Mouse (Mus musculus): ENCODE results near the gene Crebbp. TPM values are rescaled to one million over a fixed set of nuclear protein-coding genes. Genes with fewer than 3 reads are reported as not detected.
"Not testable (repeated sequence)": the region's sequence is repeated elsewhere in the genome, so short reads cannot be mapped to it uniquely, and the experiment has no call there.

The Crebbp gene
- 10 to 100 TPM; 35.2 to 37.9 TPM for total RNA-seq (2021)
- long read RNA-seq, experiment 1, partial matches to known transcripts = 2 of 12 reads
- long read RNA-seq, experiment 1, other reads (novel, unspliced or antisense) = 10 of 12 reads
- long read RNA-seq, experiment 2, partial matches to known transcripts = 4 of 15 reads
- long read RNA-seq, experiment 2, other reads (novel, unspliced or antisense) = 11 of 15 reads

GRCm38 (mm10) chr16:4213799-4214551, at the start of gene Crebbp:
Gene Crebbp (minus strand): TSS chr16:4213997.
- DNase-seq (ENCODE audit: low spot score) = peak; percentile 89

- no peak for DNase-seq (ENCODE audit: low spot score)
Measured at GRCm38 (mm10) chr16:4263486-4263885, 49.7 kb upstream of the Crebbp start.

GRCm38 (mm10) chr16:4257546-4257945, 43.7 kb upstream of the Crebbp start:
- no peak for DNase-seq (ENCODE audit: low spot score)

DNA sequence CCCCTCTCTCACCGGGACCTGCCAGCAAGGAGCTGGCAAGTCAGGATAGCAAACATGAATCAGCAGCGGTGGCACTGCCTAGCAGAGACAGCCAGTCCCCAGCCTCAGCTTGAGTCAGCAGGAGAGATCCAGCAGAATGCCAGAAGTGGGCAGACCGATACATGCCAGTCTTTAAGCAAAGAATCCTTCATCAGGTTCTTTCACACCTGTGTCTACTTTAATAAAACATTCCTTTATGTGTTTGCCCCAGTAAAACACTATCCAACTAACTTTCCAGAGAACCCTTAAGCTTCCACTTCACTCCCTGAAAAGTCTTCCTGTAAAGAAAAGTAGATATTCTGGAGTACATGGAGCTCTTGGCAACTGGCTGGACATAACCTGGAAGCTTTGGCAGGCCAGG, 35.0 kb upstream of the Crebbp start:
- no peak for DNase-seq (ENCODE audit: low spot score)

DNA sequence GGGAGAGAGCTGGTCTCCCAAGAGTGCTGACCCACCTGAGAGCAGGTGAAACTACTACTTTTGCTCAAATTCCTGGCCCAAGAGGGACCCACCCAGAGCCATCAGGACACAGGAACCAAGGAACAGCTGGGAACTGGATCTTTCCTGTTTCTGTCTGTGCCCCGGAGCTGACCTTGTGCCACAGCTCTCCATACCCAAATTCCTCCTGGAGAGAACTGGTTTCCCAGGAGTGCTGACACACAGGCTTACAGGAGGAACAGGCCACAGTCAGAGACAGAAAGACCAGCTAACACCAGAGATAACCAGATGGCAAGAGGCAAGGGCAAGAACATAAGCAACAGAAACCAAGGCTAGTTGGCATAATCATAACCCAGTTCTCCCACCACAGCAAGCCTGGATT, 31.4 kb upstream of the Crebbp start:
- not testable (repeated sequence) for DNase-seq (ENCODE audit: low spot score)

GRCm38 (mm10) chr16:4236131-4236530, 22.3 kb upstream of the Crebbp start:
- no peak for DNase-seq (ENCODE audit: low spot score)

DNA sequence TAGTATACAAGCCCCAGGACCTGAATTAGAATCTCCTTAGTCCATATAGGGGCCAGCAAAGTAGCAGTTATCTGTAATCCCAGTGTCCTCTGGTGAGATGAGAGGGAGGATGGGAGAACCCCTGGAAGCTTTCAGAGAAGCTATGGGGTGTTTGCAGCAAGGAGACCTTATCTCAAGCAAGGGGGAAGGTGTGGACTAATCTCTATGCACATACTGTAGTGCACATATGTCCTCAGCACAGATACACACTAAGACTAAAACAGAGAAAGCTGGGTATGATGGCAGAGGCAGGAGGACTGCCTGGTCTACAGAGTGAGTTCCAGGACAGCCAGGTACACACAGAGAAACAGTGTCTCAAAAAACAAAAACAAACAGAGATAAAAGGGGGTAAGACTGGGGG, 21.8 kb upstream of the Crebbp start:
- no peak for DNase-seq (ENCODE audit: low spot score)

GRCm38 (mm10) chr16:4225841-4226240, 12.0 kb upstream of the Crebbp start:
- DNase-seq (ENCODE audit: low spot score) = no peak

DNA sequence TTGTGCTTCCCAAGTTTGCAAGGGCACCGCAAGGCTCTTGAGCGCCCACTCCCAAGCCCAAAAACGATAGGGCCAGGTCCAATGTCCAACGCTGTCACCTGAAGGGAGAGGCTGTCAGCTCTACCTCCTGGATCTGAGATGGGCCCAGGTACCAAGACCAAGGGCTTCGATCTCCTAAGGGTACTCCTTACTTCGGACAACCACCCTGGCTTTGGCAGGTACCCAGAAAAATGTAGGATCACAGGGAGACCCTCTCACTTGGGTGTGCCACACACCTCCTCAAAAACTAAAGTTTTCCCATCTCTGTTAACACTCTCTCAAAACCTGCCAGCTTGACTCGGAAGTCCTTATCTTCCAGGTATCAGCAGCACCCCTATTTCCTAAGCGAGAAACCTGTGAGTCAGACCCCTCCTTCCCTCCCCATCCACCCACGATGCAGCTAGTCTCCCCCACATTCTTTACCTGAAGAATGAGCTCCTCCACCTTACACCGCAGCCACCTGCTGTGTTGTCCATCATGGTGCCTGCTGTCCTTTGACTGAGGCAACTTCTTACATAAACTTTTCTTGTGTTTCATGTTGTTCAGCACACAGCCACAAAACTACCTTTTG, 939 bp upstream of the Crebbp start:
- peak; percentile 16 for DNase-seq (ENCODE audit: low spot score)

DNA sequence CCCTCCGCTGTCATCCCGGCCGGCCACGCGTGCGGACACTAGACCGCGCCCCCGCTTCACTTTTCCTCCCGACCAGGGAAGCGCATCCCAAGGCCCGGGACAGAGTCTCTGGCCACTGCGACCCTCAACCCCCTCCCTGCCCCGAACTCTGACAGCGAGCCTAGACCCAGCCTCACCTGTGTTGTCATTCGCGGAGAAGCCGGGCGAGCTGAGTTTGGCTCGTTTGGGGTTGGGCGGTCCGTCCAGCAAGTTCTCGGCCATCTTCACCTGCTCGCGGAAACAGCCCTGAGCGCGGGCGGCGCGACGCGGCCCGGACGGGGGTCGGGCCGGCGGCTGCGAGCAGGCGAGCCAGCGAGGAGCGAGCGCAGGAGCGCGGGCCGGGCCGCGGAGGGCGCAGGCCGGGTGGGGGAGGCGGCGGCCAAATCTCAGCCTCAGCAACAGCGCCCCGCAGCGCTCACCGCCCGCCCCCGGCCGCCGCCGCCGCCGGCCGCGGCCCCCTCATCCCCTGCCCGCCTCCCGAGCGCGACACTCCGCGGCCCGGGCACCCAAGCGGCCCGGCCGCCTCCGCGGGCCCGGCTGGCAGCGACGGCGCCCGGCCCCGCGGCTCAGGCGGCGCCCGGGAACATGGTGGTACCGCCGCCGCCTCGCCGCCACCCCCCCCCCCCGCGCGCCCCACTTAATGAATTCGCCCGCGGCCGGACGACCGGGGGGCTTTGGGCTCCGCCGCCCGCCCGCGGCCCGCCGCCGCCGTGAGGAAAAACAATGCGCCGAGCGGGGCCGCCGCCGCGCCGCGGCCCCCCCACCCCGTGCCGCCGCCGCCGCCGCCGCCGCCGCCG, 616 bp downstream of the Crebbp start:
- peak; percentile 63 for DNase-seq (ENCODE audit: low spot score)

- no peak for DNase-seq (ENCODE audit: low spot score)
Measured at GRCm38 (mm10) chr16:4212167-4212962, 1.4 kb downstream of the Crebbp start.

GRCm38 (mm10) chr16:4210290-4210689, 3.5 kb downstream of the Crebbp start:
- no peak for DNase-seq (ENCODE audit: low spot score)

GRCm38 (mm10) chr16:4203592-4203991, 10.2 kb downstream of the Crebbp start:
- DNase-seq (ENCODE audit: low spot score) = no peak

- no peak for DNase-seq (ENCODE audit: low spot score)
Measured at GRCm38 (mm10) chr16:4199995-4200394, 13.8 kb downstream of the Crebbp start.

DNA sequence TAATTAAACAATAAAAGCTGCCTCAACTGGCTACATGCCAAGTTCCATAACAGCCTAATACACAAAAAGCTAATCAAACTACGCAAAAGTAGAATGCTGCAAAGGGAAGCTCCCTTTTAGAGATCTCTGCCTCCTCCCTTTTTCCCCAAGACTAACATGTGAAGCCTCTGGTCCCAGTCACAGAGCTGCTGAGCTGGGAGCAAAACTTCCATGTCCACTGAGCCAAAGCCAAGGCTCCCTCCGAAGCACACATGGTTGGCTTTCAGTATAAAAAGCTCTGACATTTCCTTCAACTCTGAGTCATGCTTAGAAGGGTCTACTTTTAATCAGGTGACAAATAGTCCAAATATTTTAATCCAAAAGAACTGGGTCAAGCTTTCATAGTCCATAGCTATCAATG, 14.2 kb downstream of the Crebbp start:
- DNase-seq (ENCODE audit: low spot score) = peak; percentile 15

DNA sequence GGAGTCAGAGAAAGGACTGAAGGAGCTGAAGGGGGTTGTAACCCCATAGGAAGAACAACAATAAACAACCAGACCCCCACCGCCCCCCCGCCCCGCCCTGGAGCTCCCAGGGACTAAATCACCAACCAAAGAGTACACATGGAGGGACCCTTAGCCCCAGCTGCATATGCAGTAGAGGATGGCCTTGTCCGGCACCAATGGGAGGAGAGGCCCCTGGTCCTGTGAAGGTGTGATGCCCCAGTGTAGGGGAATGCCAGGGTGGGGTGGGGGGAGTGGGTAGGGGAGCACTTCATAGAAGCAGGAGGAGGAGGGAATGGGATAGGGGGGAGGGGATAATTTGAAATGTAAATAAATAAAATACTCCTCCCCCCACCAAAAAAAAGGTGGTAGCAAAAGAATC, 15.8 kb downstream of the Crebbp start:
- DNase-seq (ENCODE audit: low spot score) = no peak

GRCm38 (mm10) chr16:4190166-4190565, 23.6 kb downstream of the Crebbp start:
- no peak for DNase-seq (ENCODE audit: low spot score)

GRCm38 (mm10) chr16:4175134-4175533, 38.7 kb downstream of the Crebbp start:
- DNase-seq (ENCODE audit: low spot score) = no peak

DNA sequence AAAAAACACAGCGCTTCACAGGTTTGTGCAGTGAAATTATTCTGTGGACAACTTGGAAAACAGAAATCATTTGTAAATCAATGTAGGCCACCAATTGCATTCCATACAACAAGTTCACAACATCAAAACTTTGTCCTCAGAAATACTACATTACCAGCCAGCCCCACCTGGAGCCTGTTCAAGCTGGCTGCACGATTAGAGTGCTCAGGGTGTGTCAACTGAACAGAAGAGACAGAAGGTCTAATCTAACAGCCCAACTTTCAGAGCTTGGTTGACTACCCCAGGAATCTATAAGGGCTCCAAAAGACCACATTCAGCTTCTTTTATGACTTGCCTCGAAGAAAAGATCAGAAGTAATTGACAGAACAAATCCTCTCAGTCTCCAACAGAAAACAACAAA, 44.3 kb downstream of the Crebbp start:
- no peak for DNase-seq (ENCODE audit: low spot score)

DNA sequence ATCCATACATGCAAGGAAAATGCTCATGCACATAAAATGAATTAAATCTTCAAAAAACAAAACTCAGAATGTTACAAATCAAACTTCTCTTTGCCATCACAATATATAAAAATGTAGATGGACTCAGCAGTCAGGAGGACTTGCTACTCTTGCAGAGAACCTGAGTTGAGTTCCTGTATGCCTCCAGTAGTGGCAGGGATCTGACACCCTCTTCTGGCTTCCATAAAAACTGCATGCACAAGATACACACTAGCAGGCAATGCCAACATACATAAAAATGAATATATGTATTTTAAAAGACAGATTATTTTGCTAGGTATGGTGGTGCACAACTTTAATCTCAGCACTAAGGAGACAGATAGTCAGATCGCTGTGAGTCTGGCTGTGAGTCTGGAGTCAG, 45.3 kb downstream of the Crebbp start:
- DNase-seq (ENCODE audit: low spot score) = peak; percentile 21

DNA sequence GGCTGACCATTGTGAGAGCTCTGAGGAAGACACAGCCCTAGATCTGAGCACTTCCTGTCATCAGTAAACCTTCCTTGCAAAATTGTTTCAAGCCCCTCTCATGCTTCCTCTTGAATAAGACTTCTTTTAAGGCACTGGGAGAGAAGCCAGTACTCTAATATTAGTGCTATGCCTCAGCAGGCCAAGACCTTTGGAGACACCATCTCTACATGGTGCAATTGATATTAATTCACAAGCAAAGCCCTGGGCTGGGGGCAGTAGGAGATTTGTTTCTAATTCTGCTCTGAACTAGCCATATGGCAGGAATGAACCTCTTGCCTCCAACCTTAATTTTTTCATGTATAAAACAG, 52.9 kb downstream of the Crebbp start:
- peak; percentile 35 for DNase-seq (ENCODE audit: low spot score)

All from gastrocnemius, adult 18-20 months (tissue).